Mouse (Mus musculus) cerebral cortex, adult 2 months (tissue): ENCODE measurements around the gene Ctnnbl1.

Experiments
- WGBS: fragments of 180-500 bp; shearing (Covaris S2); methylation state at CpG from one replicate; pipeline ENCODE4 v1.1.7; 2018; 5-methylcytosine and 5-hydroxymethylcytosine counted together

The Ctnnbl1 gene

GRCm38 (mm10) chr2:157793851-157794332 is 56.7 kb downstream of the Ctnnbl1 start:
- 71% methylated on average over 8 of the region's 8 CpGs for WGBS

- 90% methylated on average over 1 of the region's 1 CpGs for WGBS
Observed at GRCm38 (mm10) chr2:157795627-157796423, 58.6 kb downstream of the Ctnnbl1 start.

GRCm38 (mm10) chr2:157799533-157799932 is 62.3 kb downstream of the Ctnnbl1 start:
- WGBS, result 84% methylated on average over 9 of the region's 9 CpGs

- 96% methylated on average over 2 of the region's 2 CpGs for WGBS
Observed at GRCm38 (mm10) chr2:157800288-157800687, 63.1 kb downstream of the Ctnnbl1 start.

GRCm38 (mm10) chr2:157800746-157801501 is 63.7 kb downstream of the Ctnnbl1 start:
- 56% methylated on average over 11 of the region's 11 CpGs for WGBS

GRCm38 (mm10) chr2:157801505-157802357 is 64.5 kb downstream of the Ctnnbl1 start:
- WGBS, result 47% methylated on average over 8 of the region's 8 CpGs

- WGBS, result 85% methylated on average over 5 of the region's 5 CpGs
Observed at GRCm38 (mm10) chr2:157802666-157803065, 65.5 kb downstream of the Ctnnbl1 start.

- 42% methylated on average over 3 of the region's 3 CpGs for WGBS
Observed at GRCm38 (mm10) chr2:157804388-157804787, 67.2 kb downstream of the Ctnnbl1 start.

GRCm38 (mm10) chr2:157805091-157805490 is 67.9 kb downstream of the Ctnnbl1 start:
- WGBS, result 34% methylated on average over 3 of the region's 3 CpGs

GRCm38 (mm10) chr2:157807076-157807475 is 69.9 kb downstream of the Ctnnbl1 start:
- WGBS, result 80% methylated on average over 4 of the region's 4 CpGs

GRCm38 (mm10) chr2:157807621-157808367 is 70.6 kb downstream of the Ctnnbl1 start:
- 53% methylated on average over 7 of the region's 7 CpGs for WGBS

- WGBS, result 78% methylated on average over 7 of the region's 7 CpGs
Observed at GRCm38 (mm10) chr2:157808368-157808923, 71.2 kb downstream of the Ctnnbl1 start.

GRCm38 (mm10) chr2:157809341-157809740 is 72.1 kb downstream of the Ctnnbl1 start:
- WGBS, result 92% methylated on average over 6 of the region's 6 CpGs

- WGBS, result 91% methylated on average over 1 of the region's 1 CpGs
Observed at GRCm38 (mm10) chr2:157810749-157811148, 73.5 kb downstream of the Ctnnbl1 start.

GRCm38 (mm10) chr2:157813121-157813520 is 75.9 kb downstream of the Ctnnbl1 start:
- 94% methylated on average over 4 of the region's 4 CpGs for WGBS

GRCm38 (mm10) chr2:157814116-157814964 is 77.1 kb downstream of the Ctnnbl1 start:
- 76% methylated on average over 11 of the region's 11 CpGs for WGBS

GRCm38 (mm10) chr2:157814965-157815283 is 77.7 kb downstream of the Ctnnbl1 start:
- WGBS, result 99% methylated on average over 2 of the region's 2 CpGs

GRCm38 (mm10) chr2:157817672-157818071 is 80.5 kb downstream of the Ctnnbl1 start:
- WGBS, result 80% methylated on average over 9 of the region's 9 CpGs

GRCm38 (mm10) chr2:157818576-157819320 is 81.5 kb downstream of the Ctnnbl1 start:
- WGBS, result 65% methylated on average over 15 of the region's 15 CpGs
